Mouse (Mus musculus) forebrain, embryonic 11.5 days (tissue): ENCODE data around the gene Hs6st2. TPM values are rescaled to one million over a fixed set of nuclear protein-coding genes. Genes with fewer than 3 reads are reported as not detected.

Experiments used
- ATAC-seq: fragments of 200-750 bp; cut with Nextera tagmentation; replicated peaks from 2 replicates; pipeline ENCODE4 v1.8.0; 2017; ENCODE audit warnings: moderate TSS enrichment; ENCODE audit not compliant: low FRiP score
- DNase-seq: peaks from one replicate; pipeline ENCODE4 v3.0.0-alpha.2; 2017; ENCODE audit warnings: low spot score
- H3K27ac ChIP-seq: fragments of 300-500 bp; sonication (generic); 2 replicates; pipeline ENCODE4 v1.5.1; 2014; ENCODE audit warnings: low read depth, low read length
- H3K27me3 ChIP-seq: fragments of 300-500 bp; sonication (generic); 2 replicates; pipeline ENCODE4 v1.6.1; 2014; ENCODE audit warnings: mild to moderate bottlenecking, low read length, mixed read lengths; ENCODE audit not compliant: control insufficient read depth, insufficient read depth
- H3K36me3 ChIP-seq: fragments of 300-500 bp; sonication (generic); 2 replicates; pipeline ENCODE4 v1.6.1; 2014; ENCODE audit warnings: mild to moderate bottlenecking, low read length, moderate library complexity, mixed read lengths; ENCODE audit not compliant: control insufficient read depth, insufficient read depth
- H3K4me1 ChIP-seq: fragments of 300-500 bp; sonication (generic); replicated peaks from 2 replicates; pipeline ENCODE4 v1.6.1; 2014; ENCODE audit warnings: low read length, mixed read lengths; ENCODE audit not compliant: control insufficient read depth, insufficient read depth
- H3K4me2 ChIP-seq: fragments of 300-500 bp; sonication (generic); 2 replicates; pipeline ENCODE4 v1.6.1; 2014; ENCODE audit warnings: low read depth, mild to moderate bottlenecking, low read length, moderate library complexity, mixed read lengths; ENCODE audit not compliant: severe bottlenecking
- H3K4me3 ChIP-seq: fragments of 300-500 bp; sonication (generic); 2 replicates; pipeline ENCODE4 v1.5.1; 2014; ENCODE audit warnings: low read depth, low read length
- H3K9ac ChIP-seq: fragments of 300-500 bp; sonication (generic); 2 replicates; pipeline ENCODE4 v1.6.1; 2014; ENCODE audit warnings: low read length
- H3K9me3 ChIP-seq: fragments of 300-500 bp; sonication (generic); 2 replicates; pipeline ENCODE4 v1.6.1; 2016; ENCODE audit warnings: low read length, mixed read lengths; ENCODE audit not compliant: control insufficient read depth
- WGBS: fragments of 180-500 bp; shearing (Covaris S2); extraction: QIAGEN DNeasy Blood & Tissue Kit; methylation state at CpG from one replicate; pipeline ENCODE4 v1.1.7; 2014; 5-methylcytosine and 5-hydroxymethylcytosine counted together
- polyA plus RNA-seq: library from polyadenylated mRNA; unstranded; fragments of >200 nt; fragmentation: Nextera tagmentation; extraction: Ambion mirVana; gene quantifications from 2 replicates; pipeline ENCODE4 v1.2.1, GENCODE M21; 2014

Hs6st2 gene
- polyA plus RNA-seq, 1 experiment from 2014 or later, result 27.4 TPM

GRCm38 (mm10) chrX:51680428-51681169 lies 1.1 kb downstream of the Hs6st2 start:
- H3K4me3 ChIP-seq, result peak overlapping the region; percentile 41
- H3K36me3 ChIP-seq, result no peaks in the 10 kb centered on the region
- H3K4me2 ChIP-seq, result peak overlapping the region; percentile 73
- no peaks in the 10 kb centered on the region for H3K4me1 ChIP-seq
- no peak overlapping the region for H3K27ac ChIP-seq
- peaks cover 4% of the 10 kb centered on the region for H3K27me3 ChIP-seq
- no peaks in the 10 kb centered on the region; the same call in 1 of the 2 replicates for H3K9me3 ChIP-seq
- ATAC-seq (peak; percentile 84), DNase-seq (peak; percentile 83)
- peak overlapping the region; percentile 67 for H3K9ac ChIP-seq
- 22% methylated on average over 55 of the region's 70 CpGs for WGBS

GRCm38 (mm10) chrX:51679601-51680427 lies 1.8 kb downstream of the Hs6st2 start:
- H3K9ac ChIP-seq, result peak overlapping the region; percentile 67
- H3K9me3 ChIP-seq, result no peaks in the 10 kb centered on the region; the same call in 1 of the 2 replicates
- no peaks in the 10 kb centered on the region for H3K36me3 ChIP-seq
- peaks cover 4% of the 10 kb centered on the region for H3K27me3 ChIP-seq
- DNase-seq (peak; percentile 52), ATAC-seq (peak; percentile 39; the same call in 1 of the 2 replicates)
- peak overlapping the region; percentile 41 for H3K4me3 ChIP-seq
- no peak overlapping the region for H3K27ac ChIP-seq
- H3K4me2 ChIP-seq, result peak overlapping the region; percentile 73
- WGBS, result 24% methylated on average over 46 of the region's 46 CpGs
- no peaks in the 10 kb centered on the region for H3K4me1 ChIP-seq

GRCm38 (mm10) chrX:51658236-51658635 lies 23.4 kb downstream of the Hs6st2 start:
- Histone ChIP-seq H3K9me3 (no peaks in the 10 kb centered on the region), H3K27ac (no peak overlapping the region), H3K27me3 (no peaks in the 10 kb centered on the region; the same call in 1 of the 2 replicates), H3K9ac (no peak overlapping the region), H3K4me2 (no peak overlapping the region), H3K4me3 (no peak overlapping the region), H3K36me3 (no peaks in the 10 kb centered on the region), H3K4me1 (no peaks in the 10 kb centered on the region)
- DNase-seq (no peak), ATAC-seq (no peak)
- WGBS, result 42% methylated on average over 2 of the region's 2 CpGs

GRCm38 (mm10) chrX:51642661-51643257 lies 38.9 kb downstream of the Hs6st2 start:
- H3K4me3 ChIP-seq, result no peak overlapping the region
- no peak for ATAC-seq
- DNase-seq, result no peak
- no peaks in the 10 kb centered on the region for H3K27me3 ChIP-seq
- WGBS, result 89% methylated on average over 3 of the region's 3 CpGs
- H3K36me3 ChIP-seq, result no peaks in the 10 kb centered on the region
- no peak overlapping the region for H3K4me2 ChIP-seq
- H3K9me3 ChIP-seq, result no peaks in the 10 kb centered on the region
- H3K4me1 ChIP-seq, result no peaks in the 10 kb centered on the region
- no peak overlapping the region for H3K9ac ChIP-seq
- H3K27ac ChIP-seq, result no peak overlapping the region

- DNase-seq, result no peak
- H3K27ac ChIP-seq, result no peak overlapping the region
- no peak overlapping the region for H3K4me2 ChIP-seq
- no peaks in the 10 kb centered on the region for H3K4me1 ChIP-seq
- 60% methylated on average over 7 of the region's 7 CpGs for WGBS
- H3K4me3 ChIP-seq, result no peak overlapping the region
- H3K27me3 ChIP-seq, result no peaks in the 10 kb centered on the region
- H3K9me3 ChIP-seq, result no peaks in the 10 kb centered on the region
- no peak for ATAC-seq
- no peaks in the 10 kb centered on the region for H3K36me3 ChIP-seq
- no peak overlapping the region for H3K9ac ChIP-seq
Observed at GRCm38 (mm10) chrX:51635756-51636155, 45.9 kb downstream of the Hs6st2 start.

GRCm38 (mm10) chrX:51631376-51631775 lies 50.3 kb downstream of the Hs6st2 start:
- Histone ChIP-seq H3K36me3 (no peaks in the 10 kb centered on the region), H3K9ac (no peak overlapping the region), H3K4me3 (no peak overlapping the region), H3K4me1 (no peaks in the 10 kb centered on the region), H3K9me3 (no peaks in the 10 kb centered on the region), H3K27me3 (no peaks in the 10 kb centered on the region), H3K27ac (no peak overlapping the region), H3K4me2 (no peak overlapping the region)
- no peak for ATAC-seq
- WGBS, result 71% methylated on average over 2 of the region's 2 CpGs
- no peak for DNase-seq

GRCm38 (mm10) chrX:51614384-51615004 lies 67.2 kb downstream of the Hs6st2 start:
- Histone ChIP-seq H3K27ac (no peak overlapping the region), H3K4me3 (no peak overlapping the region), H3K4me1 (no peaks in the 10 kb centered on the region), H3K9me3 (no peaks in the 10 kb centered on the region), H3K27me3 (no peaks in the 10 kb centered on the region), H3K4me2 (0 out of 2 replicates have a peak overlapping the region, but pooled peaks have one; percentile 15), H3K9ac (no peak overlapping the region), H3K36me3 (no peaks in the 10 kb centered on the region)
- ATAC-seq, result no peak
- 33% methylated on average over 7 of the region's 7 CpGs for WGBS
- no peak for DNase-seq

- Histone ChIP-seq H3K27ac (no peak overlapping the region), H3K36me3 (no peaks in the 10 kb centered on the region), H3K4me1 (no peaks in the 10 kb centered on the region), H3K27me3 (no peaks in the 10 kb centered on the region), H3K4me2 (no peak overlapping the region), H3K4me3 (no peak overlapping the region), H3K9ac (no peak overlapping the region), H3K9me3 (no peaks in the 10 kb centered on the region)
- 84% methylated on average over 1 of the region's 1 CpGs for WGBS
- DNase-seq, result no peak
- no peak for ATAC-seq
Observed at GRCm38 (mm10) chrX:51610743-51611142, 70.9 kb downstream of the Hs6st2 start.
